Mouse (Mus musculus): ENCODE results near the gene Chchd3. TPM values are rescaled to one million over a fixed set of nuclear protein-coding genes. Genes with fewer than 3 reads are reported as not detected.

Gene Chchd3
- total and polyA plus RNA-seq, 2 experiments from 2014 or later = 66.6 to 131 TPM

- no peaks in the 10 kb centered on the region for H3K9me3 ChIP-seq (ENCODE audit: low read length)
- no peaks in the 10 kb centered on the region for H3K4me1 ChIP-seq (ENCODE audit: insufficient read depth, low read length)
- H3K4me2 ChIP-seq (ENCODE audit: low read depth, low read length) = no peak overlapping the region
- no peak for TF ChIP-seq CTCF (IDR thresholded peaks at IDR 0.05; ENCODE audit: low read depth)
- no peak overlapping the region for H3K4me3 ChIP-seq (ENCODE audit: low read length)
- DNase-seq (ENCODE audit: low spot score) (no peak), ATAC-seq (no peak)
- H3K36me3 ChIP-seq (ENCODE audit: insufficient read depth, low read length) = no peaks in the 10 kb centered on the region
- H3K9ac ChIP-seq (replicated peaks; ENCODE audit: low read length) = no peak overlapping the region
- no peak overlapping the region for H3K27ac ChIP-seq
- H3K27me3 ChIP-seq (ENCODE audit: insufficient read depth, low read length) = no peaks in the 10 kb centered on the region
- 95% methylated on average over 8 of the region's 8 CpGs for WGBS
These were observed 71.5 kb downstream of the Chchd3 start for GRCm38 (mm10) chr6:32988561-32988960.

- H3K27ac ChIP-seq = no peak overlapping the region
- H3K4me2 ChIP-seq (ENCODE audit: low read depth, low read length) = no peak overlapping the region
- no peak for TF ChIP-seq CTCF (IDR thresholded peaks at IDR 0.05; ENCODE audit: low read depth)
- DNase-seq (ENCODE audit: low spot score) (no peak), ATAC-seq (no peak)
- H3K9ac ChIP-seq (replicated peaks; ENCODE audit: low read length) = no peak overlapping the region
- H3K36me3 ChIP-seq (ENCODE audit: insufficient read depth, low read length) = no peaks in the 10 kb centered on the region
- no peaks in the 10 kb centered on the region for H3K9me3 ChIP-seq (ENCODE audit: low read length)
- H3K4me3 ChIP-seq (ENCODE audit: low read length) = no peak overlapping the region
- no peaks in the 10 kb centered on the region for H3K4me1 ChIP-seq (ENCODE audit: insufficient read depth, low read length)
- H3K27me3 ChIP-seq (ENCODE audit: insufficient read depth, low read length) = no peaks in the 10 kb centered on the region
- 72% methylated on average over 5 of the region's 5 CpGs for WGBS
These were observed 76.2 kb downstream of the Chchd3 start for GRCm38 (mm10) chr6:32983876-32984275.

- H3K27ac ChIP-seq = no peak overlapping the region
- no peak overlapping the region for H3K9ac ChIP-seq (replicated peaks; ENCODE audit: low read length)
- no peak for TF ChIP-seq CTCF (IDR thresholded peaks at IDR 0.05; ENCODE audit: low read depth)
- H3K4me2 ChIP-seq (ENCODE audit: low read depth, low read length) = no peak overlapping the region
- no peak overlapping the region for H3K4me3 ChIP-seq (ENCODE audit: low read length)
- H3K27me3 ChIP-seq (ENCODE audit: insufficient read depth, low read length) = no peaks in the 10 kb centered on the region
- H3K36me3 ChIP-seq (ENCODE audit: insufficient read depth, low read length) = no peaks in the 10 kb centered on the region
- DNase-seq (ENCODE audit: low spot score) = no peak
- 93% methylated on average over 11 of the region's 11 CpGs for WGBS
- no peak for ATAC-seq
- H3K4me1 ChIP-seq (ENCODE audit: insufficient read depth, low read length) = no peaks in the 10 kb centered on the region
- no peaks in the 10 kb centered on the region for H3K9me3 ChIP-seq (ENCODE audit: low read length)
These were observed 78.8 kb downstream of the Chchd3 start for GRCm38 (mm10) chr6:32981253-32981652.

GRCm38 (mm10) chr6:32978811-32979210, 81.2 kb downstream of the Chchd3 start:
- ATAC-seq = no peak
- Histone ChIP-seq H3K9ac (replicated peaks; ENCODE audit: low read length) (no peak overlapping the region), H3K4me2 (ENCODE audit: low read depth, low read length) (no peak overlapping the region), H3K4me1 (ENCODE audit: insufficient read depth, low read length) (no peaks in the 10 kb centered on the region), H3K36me3 (ENCODE audit: insufficient read depth, low read length) (no peaks in the 10 kb centered on the region), H3K27ac (no peak overlapping the region), H3K4me3 (ENCODE audit: low read length) (no peak overlapping the region), H3K27me3 (ENCODE audit: insufficient read depth, low read length) (no peaks in the 10 kb centered on the region), H3K9me3 (ENCODE audit: low read length) (no peaks in the 10 kb centered on the region)
- 93% methylated on average over 3 of the region's 3 CpGs for WGBS
- TF ChIP-seq CTCF (IDR thresholded peaks at IDR 0.05; ENCODE audit: low read depth) = no peak
- no peak for DNase-seq (ENCODE audit: low spot score)

- DNase-seq (ENCODE audit: low spot score) (no peak), ATAC-seq (no peak)
- Histone ChIP-seq H3K27me3 (ENCODE audit: insufficient read depth, low read length) (no peaks in the 10 kb centered on the region), H3K36me3 (ENCODE audit: insufficient read depth, low read length) (no peaks in the 10 kb centered on the region), H3K9me3 (ENCODE audit: low read length) (no peaks in the 10 kb centered on the region), H3K27ac (no peak overlapping the region), H3K4me1 (ENCODE audit: insufficient read depth, low read length) (no peaks in the 10 kb centered on the region), H3K4me2 (ENCODE audit: low read depth, low read length) (no peak overlapping the region), H3K4me3 (ENCODE audit: low read length) (no peak overlapping the region), H3K9ac (replicated peaks; ENCODE audit: low read length) (no peak overlapping the region)
- no peak for TF ChIP-seq CTCF (IDR thresholded peaks at IDR 0.05; ENCODE audit: low read depth)
These were observed 88.1 kb downstream of the Chchd3 start for GRCm38 (mm10) chr6:32971926-32972325.

GRCm38 (mm10) chr6:32968971-32969370, 91.1 kb downstream of the Chchd3 start:
- Histone ChIP-seq H3K4me1 (ENCODE audit: insufficient read depth, low read length) (no peaks in the 10 kb centered on the region), H3K27ac (no peak overlapping the region), H3K9me3 (ENCODE audit: low read length) (no peaks in the 10 kb centered on the region), H3K9ac (replicated peaks; ENCODE audit: low read length) (no peak overlapping the region), H3K4me2 (ENCODE audit: low read depth, low read length) (no peak overlapping the region), H3K36me3 (ENCODE audit: insufficient read depth, low read length) (no peaks in the 10 kb centered on the region), H3K27me3 (ENCODE audit: insufficient read depth, low read length) (no peaks in the 10 kb centered on the region), H3K4me3 (ENCODE audit: low read length) (no peak overlapping the region)
- TF ChIP-seq CTCF (IDR thresholded peaks at IDR 0.05; ENCODE audit: low read depth) = no peak
- DNase-seq (ENCODE audit: low spot score) (no peak), ATAC-seq (no peak)
- WGBS = 61% methylated on average over 2 of the region's 2 CpGs

- Histone ChIP-seq H3K27ac (no peak overlapping the region), H3K4me2 (ENCODE audit: low read depth, low read length) (no peak overlapping the region), H3K27me3 (ENCODE audit: insufficient read depth, low read length) (no peaks in the 10 kb centered on the region), H3K4me3 (ENCODE audit: low read length) (no peak overlapping the region), H3K4me1 (ENCODE audit: insufficient read depth, low read length) (no peaks in the 10 kb centered on the region), H3K9me3 (ENCODE audit: low read length) (no peaks in the 10 kb centered on the region), H3K36me3 (ENCODE audit: insufficient read depth, low read length) (no peaks in the 10 kb centered on the region), H3K9ac (replicated peaks; ENCODE audit: low read length) (no peak overlapping the region)
- DNase-seq (ENCODE audit: low spot score) (no peak), ATAC-seq (no peak)
- 64% methylated on average over 3 of the region's 3 CpGs for WGBS
- no peak for TF ChIP-seq CTCF (IDR thresholded peaks at IDR 0.05; ENCODE audit: low read depth)
These were observed 98.0 kb downstream of the Chchd3 start for GRCm38 (mm10) chr6:32962048-32962447.
